Mouse (Mus musculus): Measurements from ENCODE around the gene D1Ertd622e. TPM values are rescaled to one million over a fixed set of nuclear protein-coding genes. Genes with fewer than 3 reads are reported as not detected.

Gene D1Ertd622e
- total RNA-seq, 2 experiments from 2014 or later = 6.9 to 7.4 TPM

- intact Hi-C loops (cut with DNase I) = no loop called here
- DNase-seq = no peak
These were observed 11.8 kb downstream of the D1Ertd622e start for GRCm38 (mm10) chr1:97650072-97650471.

GRCm38 (mm10) chr1:97647037-97647436 is 14.8 kb downstream of the D1Ertd622e start:
- intact Hi-C loops (cut with DNase I) = no loop called here
- DNase-seq = no peak

- intact Hi-C loops (cut with DNase I) = no loop called here
- no peak for DNase-seq
These were observed 27.8 kb downstream of the D1Ertd622e start for GRCm38 (mm10) chr1:97634104-97634503.

- DNase-seq = no peak
- intact Hi-C loops (cut with DNase I) = no loop called here
These were observed 29.2 kb downstream of the D1Ertd622e start for GRCm38 (mm10) chr1:97632545-97633256.

- intact Hi-C loops (cut with DNase I) = no loop called here
- DNase-seq = no peak
These were observed 29.9 kb downstream of the D1Ertd622e start for GRCm38 (mm10) chr1:97631843-97632470.

- DNase-seq = no peak
- intact Hi-C loops (cut with DNase I) = no loop called here
These were observed 31.7 kb downstream of the D1Ertd622e start for GRCm38 (mm10) chr1:97630146-97630545.

- DNase-seq = no peak
These were observed 33.0 kb downstream of the D1Ertd622e start for GRCm38 (mm10) chr1:97628859-97629258.

GRCm38 (mm10) chr1:97628016-97628415 is 33.9 kb downstream of the D1Ertd622e start:
- no peak for DNase-seq
- intact Hi-C loops (cut with DNase I) = no loop called here

More at GRCm38 (mm10) chr1:97628859-97629258, 33.0 kb downstream of the D1Ertd622e start:
- intact Hi-C loops (cut with DNase I) = no loop called here

GRCm38 (mm10) chr1:97625427-97625826 is 36.4 kb downstream of the D1Ertd622e start:
- DNase-seq = no peak
- intact Hi-C loops (cut with DNase I) = no loop called here

GRCm38 (mm10) chr1:97624386-97624785 is 37.5 kb downstream of the D1Ertd622e start:
- DNase-seq = no peak
- intact Hi-C loops (cut with DNase I) = no loop called here

- intact Hi-C loops (cut with DNase I) = no loop called here
- no peak for DNase-seq
These were observed 38.5 kb downstream of the D1Ertd622e start for GRCm38 (mm10) chr1:97623214-97623856.

GRCm38 (mm10) chr1:97622574-97623208 is 39.2 kb downstream of the D1Ertd622e start:
- DNase-seq = no peak
- intact Hi-C loops (cut with DNase I) = no loop called here

GRCm38 (mm10) chr1:97619621-97620320 is 42.1 kb downstream of the D1Ertd622e start:
- intact Hi-C loops (cut with DNase I) = no loop called here
- DNase-seq = no peak

- no peak for DNase-seq
- intact Hi-C loops (cut with DNase I) = no loop called here
These were observed 46.3 kb downstream of the D1Ertd622e start for GRCm38 (mm10) chr1:97615525-97615924.

- intact Hi-C loops (cut with DNase I) = no loop called here
These were observed 47.1 kb downstream of the D1Ertd622e start for GRCm38 (mm10) chr1:97614531-97615462.

GRCm38 (mm10) chr1:97611747-97612146 is 50.1 kb downstream of the D1Ertd622e start:
- intact Hi-C loops (cut with DNase I) = no loop called here
- no peak for DNase-seq

More at GRCm38 (mm10) chr1:97614531-97615462, 47.1 kb downstream of the D1Ertd622e start:
- DNase-seq = no peak

- no peak for DNase-seq
- intact Hi-C loops (cut with DNase I) = no loop called here
These were observed 58.5 kb downstream of the D1Ertd622e start for GRCm38 (mm10) chr1:97603361-97603760.

GRCm38 (mm10) chr1:97600371-97600770 is 61.5 kb downstream of the D1Ertd622e start:
- intact Hi-C loops (cut with DNase I) = no loop called here
- no peak for DNase-seq

- DNase-seq = no peak
- intact Hi-C loops (cut with DNase I) = no loop called here
These were observed 62.8 kb downstream of the D1Ertd622e start for GRCm38 (mm10) chr1:97599101-97599500.

GRCm38 (mm10) chr1:97588561-97588960 is 73.3 kb downstream of the D1Ertd622e start:
- DNase-seq = no peak
- intact Hi-C loops (cut with DNase I) = no loop called here
